Mouse (Mus musculus) T-helper 1 cell (primary cell): ENCODE data around the gene Cd81.

Experiments used
- in situ Hi-C: fragments of 300-600 bp; cut with MboI, MseI; formaldehyde crosslinking; loops from one replicate; pipeline ENCODE4 v1.15.1; 2025; ENCODE audit warnings: high pct_unique_total_duplicates

The Cd81 gene

GRCm38 (mm10) chr7:143110803-143111202 is 58.3 kb downstream of the Cd81 start:
- in situ Hi-C loops = loop anchor here (10.0 kb wide), 1 partner anchor 1416 kb away; the partner anchor contains the start of gene Muc2

DNA sequence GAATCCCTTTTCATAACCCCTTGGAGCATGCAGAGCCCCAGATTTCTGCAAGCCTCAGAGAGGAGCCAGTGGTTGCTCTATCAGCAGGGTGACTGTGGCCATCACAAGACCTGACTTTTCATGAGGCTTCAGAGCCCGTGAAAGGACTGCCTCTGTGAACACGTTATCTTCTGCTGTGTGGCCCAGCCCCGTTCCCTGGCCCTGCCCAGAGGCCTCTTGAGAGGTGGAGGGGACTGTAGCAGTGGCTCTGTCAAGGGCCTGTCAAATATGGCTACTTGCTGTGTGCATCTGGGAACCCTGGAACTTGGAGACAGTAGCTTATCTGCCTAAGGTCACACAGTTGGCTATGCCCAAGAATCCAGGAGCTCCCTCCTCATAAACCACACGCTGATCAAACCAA is 59.2 kb downstream of the Cd81 start:
- in situ Hi-C loops = loop anchor here (10.0 kb wide), 1 partner anchor 1417 kb away; the partner anchor contains the start of gene Muc2

DNA sequence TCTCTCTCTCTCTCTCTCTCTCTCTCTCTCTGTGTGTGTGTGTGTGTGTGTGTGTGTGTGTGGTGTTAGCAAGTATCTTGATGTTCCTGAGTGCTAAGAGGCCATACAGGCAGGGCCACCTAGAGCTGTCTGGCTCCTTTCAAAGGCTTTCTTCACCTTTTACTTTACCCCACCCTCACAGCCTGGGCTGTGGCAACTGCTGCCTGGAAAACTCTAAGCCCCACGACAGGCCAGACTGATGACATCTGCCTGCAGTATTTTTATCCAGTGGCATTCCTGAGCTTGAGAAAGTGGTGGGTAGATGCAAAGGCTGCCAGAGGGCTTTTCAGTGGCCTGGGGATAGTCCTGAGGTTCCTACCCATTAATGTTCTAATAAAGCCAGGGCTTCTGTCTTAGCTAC is 59.9 kb downstream of the Cd81 start:
- in situ Hi-C loops = loop anchor here (10.0 kb wide), 1 partner anchor 1418 kb away; the partner anchor contains the start of gene Muc2

GRCm38 (mm10) chr7:143114773-143115172 is 62.2 kb downstream of the Cd81 start:
- in situ Hi-C loops = loop anchor here (10.0 kb wide), 1 partner anchor 1420 kb away; the partner anchor contains the start of gene Muc2

DNA sequence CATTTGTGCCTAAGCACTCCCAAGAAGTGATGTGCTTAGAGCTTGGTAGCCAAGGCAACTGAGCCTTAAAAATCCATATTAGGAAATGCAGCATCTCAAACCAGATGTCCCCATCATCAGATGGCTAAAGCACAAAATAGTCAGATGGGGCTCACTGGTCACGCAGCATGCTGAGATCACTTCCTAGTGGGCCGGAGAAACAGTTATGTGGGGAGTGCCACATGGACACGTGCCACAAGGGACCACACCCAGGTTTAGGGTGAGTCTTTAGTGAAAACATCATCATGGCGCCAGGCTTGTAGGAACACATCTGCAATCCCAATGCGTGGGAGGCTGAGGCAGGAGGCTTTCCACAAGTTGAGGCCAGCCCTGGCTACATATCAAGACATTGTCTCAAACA is 64.0 kb downstream of the Cd81 start:
- in situ Hi-C loops = loop anchor here (10.0 kb wide), 1 partner anchor 1422 kb away; the partner anchor contains the start of gene Muc2
